Mouse (Mus musculus) activated CD4-positive, CD25-positive, alpha-beta regulatory T cell, adult 9 weeks (primary cell): ENCODE data around the gene Mtnr1a. TPM values are rescaled to one million over a fixed set of nuclear protein-coding genes. Genes with fewer than 3 reads are reported as not detected.

Experiments used
- polyA plus RNA-seq: library from polyadenylated mRNA; unstranded; fragments of 100-300 nt; shearing (Covaris generic); gene quantifications from one replicate; pipeline ENCODE4 v1.2.1, GENCODE M21; 2017

The Mtnr1a gene
- not detected for polyA plus RNA-seq

DNA sequence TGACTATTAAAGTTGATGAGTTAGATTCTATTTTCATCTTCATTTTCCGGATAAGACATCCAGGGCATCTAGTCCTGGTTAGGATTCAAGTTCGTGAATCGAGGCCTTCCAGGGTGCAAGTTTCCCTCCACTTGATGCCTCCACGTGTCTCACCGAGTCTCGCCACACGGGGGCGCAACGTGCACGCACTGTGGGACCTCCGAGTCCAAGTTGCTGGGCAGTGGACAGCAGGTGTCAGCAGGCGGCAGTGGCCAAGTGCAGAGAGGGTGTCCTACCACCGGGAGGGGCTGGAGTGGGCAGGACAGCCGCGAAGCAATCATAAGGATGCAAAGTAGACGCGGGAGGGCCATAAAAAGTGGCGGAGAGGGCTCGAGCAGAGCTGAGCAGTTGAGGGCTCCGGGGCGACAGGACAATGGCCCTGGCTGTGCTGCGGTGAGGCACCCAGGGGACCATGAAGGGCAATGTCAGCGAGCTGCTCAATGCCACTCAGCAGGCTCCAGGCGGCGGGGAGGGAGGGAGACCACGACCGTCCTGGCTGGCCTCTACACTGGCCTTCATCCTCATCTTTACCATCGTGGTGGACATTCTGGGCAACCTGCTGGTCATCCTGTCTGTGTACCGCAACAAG is at the start of gene Mtnr1a:
Gene Mtnr1a, plus strand, starts transcription at position 379 of the 628 bp plus-strand sequence.

Other genes starting within 250 kb of the Mtnr1a start
- not detected for gene Fat1, start 133.7 kb upstream of the Mtnr1a start, polyA plus RNA-seq
- gene F11, start 192.9 kb downstream of the Mtnr1a start, polyA plus RNA-seq, result not detected
- 0.15 TPM for gene Klkb1, start 225.7 kb downstream of the Mtnr1a start, polyA plus RNA-seq
- not detected for gene Gm45753, start 239.3 kb downstream of the Mtnr1a start, polyA plus RNA-seq